Mouse (Mus musculus) c-Kit-positive CD71-positive TER-119-positive erythroid progenitor cells, embryonic 14.5 days (primary cell): Measurements from ENCODE around the gene Tenm4.

Experiments
- DNase-seq: peaks from one replicate; pipeline ENCODE4 v3.0.0-alpha.2; 2013; ENCODE audit warnings: low spot score

The Tenm4 gene

GRCm38 (mm10) chr7:96531954-96532737 lies 361.1 kb downstream of the Tenm4 start:
- DNase-seq, result no peak

DNA sequence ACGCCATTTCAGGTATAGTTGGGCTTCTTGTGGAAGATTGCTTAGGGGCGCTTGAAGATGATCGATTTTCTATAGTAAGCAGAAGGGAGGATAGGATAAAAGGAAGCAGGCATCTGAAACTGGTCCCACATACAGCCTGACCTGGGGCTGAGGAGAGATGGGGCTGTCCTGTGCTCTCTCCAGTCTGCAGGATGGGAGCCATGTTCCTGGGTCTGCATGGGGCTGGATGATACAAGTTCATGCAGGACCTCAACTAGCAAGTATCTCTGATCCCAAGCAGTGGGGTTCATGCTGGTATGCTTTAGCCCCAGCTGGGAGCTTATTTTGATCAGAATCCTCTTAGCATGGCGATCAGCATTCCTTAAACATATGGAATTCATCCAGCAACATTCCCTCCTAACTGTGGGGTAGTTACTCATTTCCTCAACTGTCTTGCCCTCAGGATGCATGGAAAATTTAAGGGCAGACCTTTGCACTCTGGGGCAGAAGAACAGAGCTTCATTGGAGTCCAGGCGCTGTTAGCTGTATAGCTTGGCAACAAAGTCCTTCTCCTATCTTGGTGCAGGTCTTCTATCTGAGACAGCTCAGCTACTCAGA lies 361.9 kb downstream of the Tenm4 start:
- DNase-seq, result no peak

GRCm38 (mm10) chr7:96536313-96536880 lies 365.4 kb downstream of the Tenm4 start:
- no peak for DNase-seq

- no peak for DNase-seq
Measured at GRCm38 (mm10) chr7:96539248-96540034, 368.4 kb downstream of the Tenm4 start.

GRCm38 (mm10) chr7:96540458-96541096 lies 369.5 kb downstream of the Tenm4 start:
- DNase-seq, result no peak

GRCm38 (mm10) chr7:96545979-96546378 lies 374.9 kb downstream of the Tenm4 start:
- no peak for DNase-seq

DNA sequence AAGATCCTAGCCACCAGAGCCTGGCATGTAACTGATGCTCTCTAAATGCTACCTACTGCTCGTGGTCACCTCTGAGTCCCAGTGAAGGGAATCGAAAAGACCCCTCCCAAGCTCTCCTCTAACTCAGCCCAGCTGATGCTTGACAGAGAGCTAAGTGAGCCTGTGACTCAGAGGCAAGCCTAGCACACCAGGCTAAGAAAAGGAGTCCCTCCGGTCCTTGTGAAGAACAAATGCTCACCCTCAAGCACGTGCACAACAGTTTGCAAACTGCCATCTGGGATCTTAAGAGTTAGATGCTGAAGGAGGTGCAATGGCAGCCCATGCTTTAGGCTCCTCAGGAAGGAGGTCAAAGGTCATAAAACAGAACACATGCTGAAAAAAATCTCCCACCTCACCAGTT lies 380.8 kb downstream of the Tenm4 start:
- no peak for DNase-seq

DNA sequence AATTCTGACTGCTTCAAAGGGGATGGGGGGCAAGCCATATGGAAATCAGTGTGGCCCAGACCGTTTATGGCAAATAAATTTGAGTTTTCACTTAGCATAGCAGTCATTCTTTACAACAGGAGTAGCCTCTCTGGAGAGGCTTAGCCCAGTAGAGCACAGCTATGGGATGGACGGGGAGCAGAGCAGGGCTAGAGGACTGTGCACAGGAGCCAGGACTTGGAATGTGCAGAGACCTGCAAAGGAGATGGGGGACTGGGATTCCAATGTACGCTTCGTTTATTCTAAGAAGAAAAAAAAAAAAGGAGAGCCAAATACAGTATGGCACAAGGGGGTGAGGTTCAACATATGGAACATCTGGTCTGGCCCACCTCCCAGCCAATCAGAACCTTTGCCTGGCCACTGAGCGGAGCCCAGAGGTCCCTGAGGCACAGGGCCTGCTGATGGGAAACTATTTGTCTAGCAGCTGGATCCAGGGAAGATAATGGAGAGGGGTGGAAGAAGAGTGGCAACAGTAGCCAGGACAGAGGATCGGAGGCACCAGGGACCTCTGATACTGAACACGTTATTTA lies 381.3 kb downstream of the Tenm4 start:
- DNase-seq, result no peak

GRCm38 (mm10) chr7:96554277-96554690 lies 383.2 kb downstream of the Tenm4 start:
- peak; percentile 1 for DNase-seq

DNA sequence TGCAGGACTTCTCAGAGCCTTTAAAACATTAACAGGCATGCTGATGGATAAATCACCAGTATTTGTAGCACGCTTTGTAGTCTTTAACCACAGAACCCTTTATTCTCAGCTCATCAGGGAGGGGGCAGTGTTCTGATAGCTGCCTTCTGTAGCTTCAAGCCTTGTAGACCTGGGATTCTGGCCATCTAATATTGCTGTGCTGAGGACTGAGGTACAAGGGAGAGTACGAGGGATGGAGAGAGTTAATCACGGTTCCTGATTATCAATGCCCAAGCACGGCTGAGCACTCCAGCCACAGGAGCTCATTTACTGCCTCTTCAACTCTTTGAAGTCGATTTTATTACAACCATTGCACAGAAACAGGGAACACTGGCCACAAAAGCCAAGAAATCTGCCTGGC lies 384.2 kb downstream of the Tenm4 start:
- no peak for DNase-seq

DNA sequence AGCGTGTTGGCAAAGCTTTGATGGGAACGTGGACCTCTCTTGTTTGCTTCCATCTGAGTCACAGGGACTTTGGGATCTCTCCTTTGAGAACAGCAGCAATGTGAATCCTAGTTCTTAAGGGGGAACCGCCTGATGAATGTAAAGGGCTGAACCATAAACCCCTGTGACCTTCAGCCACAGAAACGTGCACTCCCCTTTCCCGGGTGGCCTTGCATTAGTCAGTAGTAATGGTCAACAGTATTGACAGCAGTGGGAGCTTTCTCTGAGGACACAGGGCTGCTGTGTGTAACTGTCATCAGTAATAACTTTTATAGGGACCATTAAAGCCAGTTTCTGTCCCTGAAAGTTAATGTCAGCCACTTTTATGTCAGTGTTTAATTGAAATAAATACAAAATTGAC lies 385.7 kb downstream of the Tenm4 start:
- DNase-seq, result no peak

DNA sequence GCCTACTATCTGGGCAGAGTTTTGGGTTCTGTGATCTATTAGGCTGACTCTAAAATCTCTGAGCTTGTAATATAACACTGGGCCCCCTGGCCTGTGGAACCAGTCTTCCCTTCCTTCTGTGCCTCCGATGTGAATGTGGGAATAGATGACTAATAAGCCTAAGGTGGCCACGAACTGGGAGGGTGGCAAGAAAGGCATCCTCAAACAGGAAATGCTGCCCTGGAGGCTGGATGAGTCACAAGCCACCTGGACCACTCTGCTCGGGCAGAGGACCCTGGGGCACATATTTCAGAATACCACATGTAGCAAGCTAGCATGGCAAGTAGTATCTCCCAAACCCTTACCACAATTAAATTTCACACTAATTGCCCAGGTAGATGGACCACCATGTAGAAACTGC lies 391.8 kb downstream of the Tenm4 start:
- DNase-seq, result no peak

GRCm38 (mm10) chr7:96563329-96564065 lies 392.5 kb downstream of the Tenm4 start:
- DNase-seq, result no peak

DNA sequence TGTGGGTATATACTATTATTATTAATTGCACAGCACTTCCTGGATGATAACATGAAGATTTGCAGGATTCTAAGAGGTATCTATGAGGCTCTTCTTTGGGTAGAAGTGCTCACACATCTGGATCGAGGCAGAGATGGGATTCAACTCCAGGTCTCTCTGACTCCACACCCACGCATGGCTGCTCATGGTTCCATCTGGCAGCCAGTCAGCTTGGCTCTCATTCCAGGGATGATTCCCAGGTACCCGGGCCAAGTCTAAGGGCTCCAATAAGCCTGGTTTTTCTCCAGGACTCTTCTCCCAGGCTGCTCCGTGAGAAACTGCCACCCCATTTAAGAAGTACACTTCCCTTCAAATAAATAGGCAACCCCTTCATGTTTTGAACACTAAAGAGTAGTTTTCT lies 394.8 kb downstream of the Tenm4 start:
- DNase-seq, result no peak

DNA sequence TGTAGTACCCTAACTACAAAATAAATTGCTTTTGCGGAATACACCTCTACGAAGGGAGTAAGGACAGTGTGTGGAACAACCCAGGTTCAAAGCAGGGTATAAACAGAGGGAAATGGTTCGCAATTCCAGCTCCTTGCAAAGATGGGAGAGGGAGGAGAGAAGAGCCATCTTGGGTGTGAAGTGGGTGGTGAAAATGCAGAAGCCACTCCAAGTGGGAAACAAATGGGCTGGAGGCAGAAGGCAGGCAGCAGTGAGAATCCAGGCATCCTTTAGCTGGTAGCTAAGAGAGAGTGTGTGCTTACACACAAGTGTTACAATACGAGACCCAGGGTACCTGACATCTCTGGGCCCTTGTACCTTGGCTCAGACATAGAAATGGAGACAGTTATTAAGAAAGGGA lies 395.2 kb downstream of the Tenm4 start:
- DNase-seq, result no peak

- no peak for DNase-seq
Measured at GRCm38 (mm10) chr7:96568034-96568433, 397.0 kb downstream of the Tenm4 start.

DNA sequence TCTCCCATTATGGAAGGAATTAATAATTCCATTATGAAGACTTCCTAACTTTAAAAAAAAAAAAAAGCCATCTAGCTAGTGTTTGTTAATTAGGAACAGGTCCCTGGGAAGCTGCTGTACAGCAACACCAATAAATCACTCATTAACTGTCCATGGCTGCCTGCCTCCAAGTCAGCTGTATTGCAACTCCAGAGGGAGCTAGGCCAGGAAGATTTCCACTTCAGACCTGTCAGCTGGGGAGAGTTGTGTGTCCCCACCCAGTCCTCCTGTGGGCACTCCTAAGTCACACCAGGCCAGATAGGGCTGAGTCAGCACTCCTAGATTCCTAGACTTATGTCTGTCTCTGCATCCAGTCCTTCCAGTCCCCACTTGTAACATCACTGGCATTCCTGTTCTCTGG lies 399.9 kb downstream of the Tenm4 start:
- no peak for DNase-seq

- DNase-seq, result no peak
Measured at GRCm38 (mm10) chr7:96572995-96573394, 401.9 kb downstream of the Tenm4 start.

- no peak for DNase-seq
Measured at GRCm38 (mm10) chr7:96575202-96575650, 404.2 kb downstream of the Tenm4 start.

GRCm38 (mm10) chr7:96582752-96583151 lies 411.7 kb downstream of the Tenm4 start:
- no peak for DNase-seq

DNA sequence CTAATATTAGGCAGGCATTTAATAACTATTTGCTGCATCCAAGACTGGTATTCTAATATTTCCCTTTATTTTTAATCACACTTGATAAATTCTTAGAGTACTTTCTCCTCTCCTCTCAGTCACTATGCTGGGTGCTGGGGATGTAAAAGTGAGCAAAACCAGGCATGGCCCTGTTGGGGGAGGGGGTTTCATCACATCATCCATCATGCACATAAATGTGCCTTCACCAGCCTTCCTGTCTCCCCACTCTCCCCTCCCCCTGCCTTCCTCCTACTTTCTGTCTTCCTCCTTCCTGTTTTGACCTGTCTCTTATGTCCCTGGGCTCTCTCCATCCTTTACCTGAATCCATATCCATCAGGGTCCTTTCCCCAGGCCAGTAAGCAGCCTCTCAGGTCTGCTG lies 416.4 kb downstream of the Tenm4 start:
- DNase-seq, result no peak
